Mouse (Mus musculus) brain, embryonic 18.5 days (tissue): Measurements from ENCODE around the gene Ddi2.

Experiments used
- DNase-seq: peaks from one replicate; pipeline ENCODE4 v3.0.0-alpha.2; 2012; ENCODE audit warnings: low read depth, low spot score

Ddi2 gene

DNA sequence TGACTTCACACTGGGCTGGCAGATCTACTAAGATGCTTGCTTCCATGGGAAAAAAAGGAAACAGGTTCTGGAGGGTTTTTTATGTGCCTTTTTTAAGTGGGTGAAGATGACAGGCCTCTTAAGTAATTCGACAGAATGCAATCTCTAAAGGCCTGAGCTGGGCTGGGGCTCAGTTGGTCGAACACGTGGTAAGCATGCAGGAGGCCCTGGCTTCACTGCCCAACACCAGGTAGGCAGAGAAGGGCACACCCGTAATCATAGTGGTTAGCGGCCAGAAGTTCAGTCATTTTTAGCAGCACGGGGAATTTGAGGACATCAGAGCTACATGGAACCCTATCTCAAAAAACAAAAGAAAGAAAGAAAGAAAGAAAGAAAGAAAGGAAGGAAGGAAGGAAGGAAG lies 68.7 kb downstream of the Ddi2 start:
- DNase-seq = no peak

DNA sequence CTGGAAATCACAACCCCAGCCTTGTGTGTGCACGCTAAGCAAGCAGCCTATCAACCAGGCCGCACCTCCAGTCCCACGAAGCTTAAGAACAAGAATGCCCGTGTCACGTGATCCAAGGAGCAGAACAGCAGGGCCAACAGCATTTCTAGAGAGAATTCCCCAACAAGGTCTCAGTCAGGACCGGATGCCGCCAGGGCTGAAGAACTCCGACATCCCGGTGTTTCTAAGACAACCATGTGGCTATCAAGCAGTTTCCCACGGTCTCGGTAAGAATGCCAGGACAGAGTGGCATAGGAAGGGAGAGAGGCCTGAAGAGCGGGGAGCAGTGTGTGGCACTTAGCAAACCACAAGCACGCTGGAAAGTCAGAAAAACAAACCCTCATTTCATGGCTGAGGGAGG lies 69.4 kb downstream of the Ddi2 start:
- no peak for DNase-seq

DNA sequence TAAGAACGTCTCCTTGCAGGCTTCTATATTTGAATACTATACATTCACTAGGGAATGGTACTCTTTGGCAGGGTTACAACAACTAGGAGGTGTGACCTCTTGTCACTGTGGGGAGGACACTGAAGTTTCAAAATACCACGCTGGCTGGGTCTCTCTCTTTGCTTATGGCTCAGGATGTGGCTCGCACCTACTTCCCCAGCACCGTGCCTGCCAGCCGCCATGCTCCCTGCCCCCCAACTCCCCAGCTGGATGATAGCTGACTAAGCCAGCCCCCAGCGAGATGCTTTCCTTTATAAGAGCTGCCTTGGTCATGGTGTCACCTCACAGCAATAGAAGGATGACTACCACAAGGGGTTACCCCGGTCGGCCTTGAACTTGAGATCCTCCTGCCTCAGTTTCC lies 70.2 kb downstream of the Ddi2 start:
- DNase-seq = no peak

- no peak for DNase-seq
These were observed 71.3 kb downstream of the Ddi2 start for GRCm38 (mm10) chr4:141651944-141652343.

GRCm38 (mm10) chr4:141651286-141651685 lies 71.9 kb downstream of the Ddi2 start:
- DNase-seq = no peak

DNA sequence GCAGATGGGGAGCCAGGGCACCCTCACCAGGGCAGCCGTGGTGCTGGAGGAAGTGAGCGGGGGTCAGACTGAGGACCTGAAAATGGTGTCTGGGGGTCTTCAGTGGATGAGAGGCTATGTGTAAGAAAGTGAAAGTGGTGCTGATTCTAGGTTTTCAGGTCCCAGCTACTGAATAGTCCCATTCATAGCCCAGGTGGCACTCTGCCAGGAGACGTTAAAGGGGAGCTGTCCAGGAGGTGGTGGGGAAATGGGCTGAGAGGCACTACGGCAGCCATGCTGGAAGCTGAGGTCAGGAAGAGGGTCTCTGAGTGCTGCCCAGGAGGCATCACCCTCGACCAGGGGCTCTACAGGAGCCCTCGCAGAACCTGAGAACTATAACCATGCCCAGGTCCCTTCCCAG lies 74.0 kb downstream of the Ddi2 start:
- DNase-seq = no peak

GRCm38 (mm10) chr4:141648262-141648661 lies 75.0 kb downstream of the Ddi2 start:
- DNase-seq = no peak

GRCm38 (mm10) chr4:141647187-141647586 lies 76.0 kb downstream of the Ddi2 start:
- no peak for DNase-seq

DNA sequence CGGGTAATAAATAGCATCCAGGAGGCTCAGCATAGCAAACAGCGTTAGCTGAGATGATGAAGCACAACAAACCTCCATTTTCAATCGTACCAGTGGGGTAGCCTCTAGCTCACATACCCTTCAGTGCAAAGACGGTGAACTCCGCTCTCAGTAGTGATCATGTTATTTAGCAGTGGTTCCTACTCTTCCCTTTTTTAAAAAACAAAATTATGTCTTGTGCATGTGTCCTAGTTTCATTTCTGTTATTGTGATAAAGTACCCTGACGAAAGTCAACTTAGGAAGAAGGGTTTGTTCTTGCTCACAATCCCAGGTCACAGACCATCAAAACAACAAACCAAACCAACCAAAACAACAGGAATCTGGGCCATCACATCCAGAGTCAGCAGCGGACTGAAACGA lies 77.2 kb downstream of the Ddi2 start:
- DNase-seq = no peak

GRCm38 (mm10) chr4:141643118-141643855 lies 79.9 kb downstream of the Ddi2 start:
- peak; percentile 37 for DNase-seq

DNA sequence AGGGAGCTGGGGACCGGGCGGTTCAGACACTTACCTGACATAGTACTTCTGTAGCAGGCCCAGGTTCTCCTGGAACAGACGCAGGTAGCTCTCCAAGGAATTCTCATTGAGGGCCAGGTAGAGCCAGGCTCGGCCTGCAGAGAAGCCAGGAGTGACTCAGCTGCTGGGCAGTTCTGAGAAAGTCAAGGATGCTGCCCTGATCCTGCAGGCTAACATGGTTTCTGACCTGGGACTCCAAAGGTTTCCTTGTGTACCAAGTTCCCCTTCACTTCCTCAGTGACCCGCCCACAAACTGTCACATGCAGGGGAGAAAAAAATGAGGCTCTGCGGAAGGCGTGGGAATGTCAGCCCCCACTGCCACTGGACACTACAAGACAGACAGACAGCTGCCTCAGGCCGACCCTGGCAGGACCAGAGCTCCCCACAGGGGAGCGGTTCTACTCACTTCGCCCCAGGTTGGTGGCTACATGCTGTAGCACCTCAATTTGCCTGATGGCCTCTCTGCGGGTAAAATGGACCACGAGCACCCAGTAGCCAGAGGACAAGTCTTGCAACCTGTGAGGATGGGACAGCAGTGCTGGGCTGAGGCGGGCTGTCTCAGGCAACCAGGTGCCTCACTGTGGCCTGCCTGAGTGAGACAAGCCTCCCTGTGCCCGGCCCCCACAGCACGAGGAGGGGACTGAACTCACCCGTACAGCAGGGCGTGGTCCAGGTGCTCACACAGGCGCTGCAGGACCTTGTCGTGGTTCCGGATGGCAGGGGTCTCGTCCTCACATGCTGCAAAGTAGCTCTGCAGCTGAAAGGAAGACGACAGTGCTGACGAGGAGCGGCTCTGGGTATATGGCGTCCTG lies 81.0 kb downstream of the Ddi2 start:
- DNase-seq = no peak

- no peak for DNase-seq
These were observed 81.9 kb downstream of the Ddi2 start for GRCm38 (mm10) chr4:141641353-141641771.

GRCm38 (mm10) chr4:141639474-141639873 lies 83.7 kb downstream of the Ddi2 start:
- no peak for DNase-seq

DNA sequence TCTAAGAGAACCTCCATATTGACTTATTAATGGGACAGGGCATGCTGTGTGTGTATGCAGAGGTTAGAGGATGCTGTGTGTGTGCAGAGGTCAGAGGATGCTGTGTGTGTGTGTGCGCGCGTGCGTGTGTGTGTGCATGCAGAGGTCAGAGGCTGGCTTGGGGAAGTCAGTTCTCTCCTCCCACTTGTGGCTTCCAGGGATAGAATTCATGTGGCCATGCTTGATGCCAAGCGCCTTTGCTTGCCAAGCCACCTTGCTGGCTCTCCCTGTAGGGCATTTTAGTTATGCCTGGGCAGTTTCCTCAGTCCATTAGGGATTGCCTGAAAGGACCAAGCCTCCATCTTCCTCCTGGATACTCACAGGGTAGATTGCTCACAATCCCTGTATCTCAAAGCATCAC lies 86.5 kb downstream of the Ddi2 start:
- DNase-seq = no peak

DNA sequence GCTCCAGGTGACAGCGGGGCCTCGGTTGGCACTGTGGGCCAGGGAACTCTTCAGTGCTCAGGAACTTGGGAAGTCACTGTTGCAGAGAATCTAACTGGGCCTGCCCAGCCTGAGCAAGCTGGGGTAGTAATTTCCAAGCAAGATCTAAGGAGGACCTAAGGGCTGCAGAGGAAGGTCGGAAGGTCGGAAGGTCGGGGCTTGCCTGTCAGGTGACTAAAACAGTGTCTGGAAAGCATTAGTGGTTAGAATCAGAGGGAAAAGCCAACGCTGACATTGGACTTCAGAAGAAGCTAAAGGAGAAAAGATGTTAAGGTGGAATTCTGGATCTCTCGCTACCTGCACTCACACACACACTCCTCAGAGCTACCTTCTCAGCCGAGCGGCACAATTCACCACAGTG lies 87.2 kb downstream of the Ddi2 start:
- no peak for DNase-seq

DNA sequence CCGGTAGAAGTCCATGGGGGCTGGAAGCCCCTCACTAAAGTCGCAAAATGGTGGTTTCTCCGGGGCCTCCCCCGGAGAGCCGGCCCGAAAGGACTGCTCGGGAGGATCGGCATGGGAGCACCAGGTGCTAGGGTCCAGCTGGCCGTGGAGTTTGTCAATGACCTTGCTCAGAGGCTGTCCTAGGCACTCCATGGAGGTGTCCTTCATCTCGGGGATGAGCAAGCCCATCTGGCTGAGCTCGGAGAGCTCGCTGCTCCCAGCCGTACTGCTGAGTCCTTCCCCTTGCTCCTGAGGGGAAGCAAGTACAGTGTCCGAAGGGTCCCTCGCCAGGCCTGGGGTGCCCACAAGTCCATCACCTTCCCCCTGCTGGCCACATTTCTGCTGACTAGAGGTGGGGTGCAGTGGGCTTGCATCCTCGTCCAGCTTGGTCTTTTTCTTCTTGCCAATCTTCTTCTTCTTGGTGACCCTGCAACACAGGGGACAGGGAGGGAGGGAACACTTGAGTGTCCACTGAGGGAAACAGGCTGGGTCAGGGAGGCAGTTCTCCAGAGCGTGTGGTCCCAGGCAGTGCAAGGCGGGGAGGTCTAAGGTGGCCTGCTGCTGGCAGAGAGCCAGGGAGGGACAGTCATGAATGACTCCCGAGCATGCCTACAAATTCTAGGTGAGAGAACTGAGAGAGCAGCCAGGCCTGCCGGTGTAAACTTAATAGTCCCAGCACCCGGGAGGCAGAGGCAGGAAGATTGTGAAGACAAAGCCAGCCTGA lies 90.9 kb downstream of the Ddi2 start:
- no peak for DNase-seq

- DNase-seq = no peak
These were observed 92.0 kb downstream of the Ddi2 start for GRCm38 (mm10) chr4:141631250-141631649.

DNA sequence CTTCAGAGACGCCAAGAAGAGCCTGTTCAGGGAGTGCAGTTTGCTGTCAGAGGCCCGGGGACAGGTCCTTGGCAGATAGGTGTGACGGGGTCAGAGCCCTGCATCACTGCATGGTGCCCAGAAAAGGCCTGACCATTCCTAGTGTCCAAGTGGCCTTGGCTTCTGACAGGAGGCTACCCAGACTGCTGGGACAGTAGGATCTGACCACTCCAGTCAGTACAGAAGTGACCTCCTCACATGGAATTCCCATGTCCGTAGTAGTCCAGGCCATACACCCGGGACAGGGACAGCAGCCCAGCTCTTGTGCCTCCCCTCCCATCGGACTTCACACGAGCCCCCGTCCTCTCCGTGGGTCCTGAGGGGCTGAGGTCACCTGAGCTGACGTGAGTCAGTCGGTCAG lies 93.2 kb downstream of the Ddi2 start:
- no peak for DNase-seq

DNA sequence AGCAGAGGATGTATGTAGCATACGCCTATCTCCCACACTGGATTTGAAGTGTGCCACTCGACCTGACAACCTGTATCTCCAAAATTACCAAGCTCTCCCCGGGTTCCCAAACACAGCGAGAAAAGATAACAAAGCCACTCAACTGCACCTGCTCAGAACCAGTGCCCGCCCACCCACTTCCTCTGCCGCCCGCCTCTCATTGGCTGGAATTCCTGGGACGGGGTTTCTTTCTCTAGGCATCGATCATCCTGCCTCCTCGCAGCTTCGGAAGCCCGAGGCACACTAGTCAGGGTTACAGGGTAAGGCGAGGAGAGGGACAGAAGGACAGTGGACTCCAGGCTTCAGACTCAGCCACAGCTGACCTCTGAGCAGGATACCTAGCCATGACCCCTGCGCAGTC lies 94.6 kb downstream of the Ddi2 start:
- DNase-seq = no peak
